Mouse (Mus musculus) embryonic facial prominence, embryonic 14.5 days (tissue): ENCODE results near the gene Olfr114. TPM values are rescaled to one million over a fixed set of nuclear protein-coding genes. Genes with fewer than 3 reads are reported as not detected.

Source experiments
- ATAC-seq: fragments of 200-750 bp; cut with Nextera tagmentation; 2 replicates; pipeline ENCODE4 v1.8.0; 2017; ENCODE audit warnings: low read depth, moderate number of reproducible peaks, moderate TSS enrichment
- DNase-seq: peaks from one replicate; pipeline ENCODE4 v3.0.0-alpha.2; 2015; ENCODE audit warnings: low spot score
- H3K27ac ChIP-seq: fragments of 300-500 bp; sonication (generic); replicated peaks from 2 replicates; pipeline ENCODE4 v1.5.1; 2014; ENCODE audit warnings: low read depth, mild to moderate bottlenecking, low read length, moderate library complexity
- H3K27me3 ChIP-seq: fragments of 300-500 bp; sonication (generic); replicated peaks from 2 replicates; pipeline ENCODE4 v1.6.1; 2014; ENCODE audit warnings: low read length; ENCODE audit not compliant: control insufficient read depth, insufficient read depth
- H3K36me3 ChIP-seq: fragments of 300-500 bp; sonication (generic); 2 replicates; pipeline ENCODE4 v1.6.1; 2014; ENCODE audit warnings: low read length, mixed read lengths; ENCODE audit not compliant: control insufficient read depth, insufficient read depth
- H3K4me1 ChIP-seq: fragments of 300-500 bp; sonication (generic); 2 replicates; pipeline ENCODE4 v1.6.1; 2014; ENCODE audit warnings: antibody characterized with exemption, low read length; ENCODE audit not compliant: control insufficient read depth, insufficient read depth
- H3K4me2 ChIP-seq: fragments of 300-500 bp; sonication (generic); 2 replicates; pipeline ENCODE4 v1.6.1; 2014; ENCODE audit warnings: low read depth, mild to moderate bottlenecking, low read length, moderate library complexity, mixed read lengths
- H3K4me3 ChIP-seq: fragments of 300-500 bp; sonication (generic); 2 replicates; pipeline ENCODE4 v1.5.1; 2014; ENCODE audit warnings: low read depth, mild to moderate bottlenecking, low read length
- H3K9ac ChIP-seq: fragments of 300-500 bp; sonication (generic); 2 replicates; pipeline ENCODE4 v1.6.1; 2014; ENCODE audit warnings: low read depth, mild to moderate bottlenecking, low read length, moderate library complexity, mixed read lengths
- H3K9me3 ChIP-seq: fragments of 300-500 bp; sonication (generic); 2 replicates; pipeline ENCODE4 v1.6.1; 2016; ENCODE audit warnings: low read length; ENCODE audit not compliant: control insufficient read depth
- WGBS: fragments of 180-500 bp; shearing (Covaris S2); extraction: QIAGEN DNeasy Blood & Tissue Kit; methylation state at CpG from one replicate; pipeline ENCODE4 v1.1.7; 2014; 5-methylcytosine and 5-hydroxymethylcytosine counted together
- polyA plus RNA-seq: library from polyadenylated mRNA; unstranded; fragments of >200 nt; fragmentation: Nextera tagmentation; extraction: Ambion mirVana; gene quantifications from 2 replicates; pipeline ENCODE4 v1.2.1, GENCODE M21; 2014

The Olfr114 gene
- not detected in 2 replicates for polyA plus RNA-seq

GRCm38 (mm10) chr17:37592643-37593042, at the start of gene Olfr114:
TSS of gene Olfr114 (minus strand) at chr17:37592743.
- H3K9me3 ChIP-seq: no peaks in the 10 kb centered on the region
- no peak within 1 kb of the TSS for H3K9ac ChIP-seq
- H3K36me3 ChIP-seq: no peaks in the 10 kb centered on the region
- no peak within 1 kb of the TSS for H3K4me3 ChIP-seq
- DNase-seq: no peak
- no peaks in the 10 kb centered on the region for H3K27me3 ChIP-seq
- no peak for ATAC-seq
- H3K4me2 ChIP-seq: no peak within 1 kb of the TSS
- H3K4me1 ChIP-seq: no peaks in the 10 kb centered on the region
- no peak within 1 kb of the TSS for H3K27ac ChIP-seq

GRCm38 (mm10) chr17:37627009-37627408, 34.5 kb upstream of the Olfr114 start, which contains the start of the genes Olfr115 and Olfr116:
TSS of gene Olfr115 (minus strand) at chr17:37627109.
TSS of gene Olfr116 (minus strand) at chr17:37627199.
- H3K9ac ChIP-seq: no peak within 1 kb of the TSS
- no peak within 1 kb of the TSS for H3K4me2 ChIP-seq
- no peak within 1 kb of the TSS for H3K27ac ChIP-seq
- H3K4me1 ChIP-seq: no peaks in the 10 kb centered on the region
- 76% methylated on average over 2 of the region's 2 CpGs for WGBS
- ATAC-seq (no peak), DNase-seq (no peak)
- H3K27me3 ChIP-seq: no peaks in the 10 kb centered on the region
- no peak within 1 kb of the TSS for H3K4me3 ChIP-seq
- H3K36me3 ChIP-seq: no peaks in the 10 kb centered on the region
- no peaks in the 10 kb centered on the region for H3K9me3 ChIP-seq

- Histone ChIP-seq H3K27ac (no peak within 1 kb of the TSS), H3K9me3 (no peaks in the 10 kb centered on the region), H3K9ac (no peak within 1 kb of the TSS), H3K4me1 (no peaks in the 10 kb centered on the region), H3K4me3 (no peak within 1 kb of the TSS), H3K4me2 (no peak within 1 kb of the TSS), H3K36me3 (no peaks in the 10 kb centered on the region), H3K27me3 (no peaks in the 10 kb centered on the region)
- DNase-seq: no peak
- no peak for ATAC-seq
Observed at GRCm38 (mm10) chr17:37577563-37577962, 15.0 kb downstream of the Olfr114 start, which contains the start of gene Olfr113. TSS of gene Olfr113 (minus strand) at chr17:37577663.

GRCm38 (mm10) chr17:37569351-37569750, 23.2 kb downstream of the Olfr114 start, which contains the start of gene Olfr112:
TSS of gene Olfr112 (minus strand) at chr17:37569451.
- no peaks in the 10 kb centered on the region for H3K27me3 ChIP-seq
- H3K36me3 ChIP-seq: no peaks in the 10 kb centered on the region
- H3K9me3 ChIP-seq: no peaks in the 10 kb centered on the region
- H3K4me2 ChIP-seq: no peak within 1 kb of the TSS
- H3K27ac ChIP-seq: no peak within 1 kb of the TSS
- DNase-seq (no peak), ATAC-seq (no peak)
- H3K4me1 ChIP-seq: no peaks in the 10 kb centered on the region
- H3K4me3 ChIP-seq: no peak within 1 kb of the TSS
- no peak within 1 kb of the TSS for H3K9ac ChIP-seq

- WGBS: 46% methylated on average over 1 of the region's 1 CpGs
Observed at GRCm38 (mm10) chr17:37558913-37559615, 33.5 kb downstream of the Olfr114 start.

GRCm38 (mm10) chr17:37543800-37544435, 48.6 kb downstream of the Olfr114 start:
- Histone ChIP-seq H3K4me3 (no peak overlapping the region), H3K4me1 (no peaks in the 10 kb centered on the region), H3K27ac (no peak overlapping the region), H3K9me3 (no peaks in the 10 kb centered on the region), H3K4me2 (no peak overlapping the region), H3K9ac (no peak overlapping the region), H3K36me3 (no peaks in the 10 kb centered on the region), H3K27me3 (no peaks in the 10 kb centered on the region)
- WGBS: 41% methylated on average over 3 of the region's 3 CpGs
- DNase-seq (peak; percentile 56), ATAC-seq (no peak; the same call in 1 of the 2 replicates)

More at GRCm38 (mm10) chr17:37558913-37559615, 33.5 kb downstream of the Olfr114 start:
- Histone ChIP-seq H3K4me3 (no peak overlapping the region), H3K4me2 (no peak overlapping the region), H3K27ac (no peak overlapping the region), H3K9me3 (no peaks in the 10 kb centered on the region), H3K27me3 (no peaks in the 10 kb centered on the region), H3K36me3 (no peaks in the 10 kb centered on the region), H3K9ac (no peak overlapping the region), H3K4me1 (no peaks in the 10 kb centered on the region)
- DNase-seq (no peak), ATAC-seq (no peak)

GRCm38 (mm10) chr17:37541454-37542119, 51.0 kb downstream of the Olfr114 start:
- no peak overlapping the region for H3K4me2 ChIP-seq

More at GRCm38 (mm10) chr17:37541454-37542119, 51.0 kb downstream of the Olfr114 start:
- H3K27ac ChIP-seq: no peak overlapping the region
- no peak overlapping the region for H3K4me3 ChIP-seq
- no peak overlapping the region for H3K9ac ChIP-seq
- H3K4me1 ChIP-seq: no peaks in the 10 kb centered on the region
- H3K9me3 ChIP-seq: no peaks in the 10 kb centered on the region
- ATAC-seq (no peak), DNase-seq (no peak)
- no peaks in the 10 kb centered on the region for H3K27me3 ChIP-seq
- no peaks in the 10 kb centered on the region for H3K36me3 ChIP-seq
- WGBS: 84% methylated on average over 4 of the region's 4 CpGs
